Mouse (Mus musculus) heart, adult 2 months (tissue): Measurements from ENCODE around the gene Pla2g1b.

ENCODE experiments used
- CTCF ChIP-seq: fragments of 200-600 bp; IDR thresholded peaks from 2 replicates; pipeline ENCODE4 v1.8.1; 2022; ENCODE audit warnings: antibody characterized with exemption, mild to moderate bottlenecking, moderate library complexity
- EP300 ChIP-seq: fragments of 200-500 bp; IDR thresholded peaks from 2 replicates; pipeline ENCODE4 v1.6.1; 2011; ENCODE audit warnings: low read depth, low read length, control low read depth; ENCODE audit not compliant: insufficient read depth
- POLR2A ChIP-seq: fragments of 200-500 bp; IDR thresholded peaks from 2 replicates; pipeline ENCODE4 v1.6.1; 2011; ENCODE audit warnings: mild to moderate bottlenecking, low read depth, low read length, control low read depth; ENCODE audit not compliant: insufficient read depth

GRCm38 (mm10) chr5:115438667-115439066 is 27.4 kb upstream of the Pla2g1b start:
- TF ChIP-seq CTCF (no peak), POLR2A (no peak), EP300 (no peak)
